Mouse (Mus musculus) forebrain, embryonic 15.5 days (tissue): ENCODE data around the gene Gm45623. TPM values are rescaled to one million over a fixed set of nuclear protein-coding genes. Genes with fewer than 3 reads are reported as not detected.
A peak's percentile ranks its signal among the peaks of the same experiment; 100 is the strongest.

ENCODE experiments used
- ATAC-seq: fragments of 200-750 bp; cut with Nextera tagmentation; replicated peaks from 2 replicates; pipeline ENCODE4 v1.8.0; 2017; ENCODE audit warnings: mild to moderate bottlenecking, moderate TSS enrichment, moderate library complexity
- H3K27ac ChIP-seq: fragments of 300-500 bp; sonication (generic); replicated peaks from 2 replicates; pipeline ENCODE4 v1.5.1; 2015; ENCODE audit warnings: mild to moderate bottlenecking, inconsistent platforms
- H3K27me3 ChIP-seq: fragments of 300-500 bp; sonication (generic); 2 replicates; pipeline ENCODE4 v1.6.1; 2015; ENCODE audit warnings: inconsistent platforms
- H3K36me3 ChIP-seq: fragments of 300-500 bp; sonication (generic); 2 replicates; pipeline ENCODE4 v1.6.1; 2015; ENCODE audit warnings: mild to moderate bottlenecking, inconsistent platforms
- H3K4me1 ChIP-seq: fragments of 300-500 bp; sonication (generic); 2 replicates; pipeline ENCODE4 v1.6.1; 2015; ENCODE audit warnings: inconsistent platforms
- H3K4me2 ChIP-seq: fragments of 300-500 bp; sonication (generic); replicated peaks from 2 replicates; pipeline ENCODE4 v1.6.1; 2015; ENCODE audit warnings: mild to moderate bottlenecking, inconsistent platforms
- H3K4me3 ChIP-seq: fragments of 300-500 bp; sonication (generic); 2 replicates; pipeline ENCODE4 v1.5.1; 2015; ENCODE audit warnings: mild to moderate bottlenecking, inconsistent platforms
- H3K9ac ChIP-seq: fragments of 300-500 bp; sonication (generic); replicated peaks from 2 replicates; pipeline ENCODE4 v1.6.1; 2015; ENCODE audit warnings: mild to moderate bottlenecking, inconsistent platforms
- H3K9me3 ChIP-seq: fragments of 300-500 bp; sonication (generic); 2 replicates; pipeline ENCODE4 v1.6.1; 2016; ENCODE audit warnings: inconsistent platforms
- WGBS: fragments of 180-500 bp; shearing (Covaris S2); methylation state at CpG from one replicate; pipeline ENCODE4 v1.1.7; 2015; ENCODE audit warnings: mixed read lengths; 5-methylcytosine and 5-hydroxymethylcytosine counted together
- polyA plus RNA-seq: library from polyadenylated mRNA; unstranded; fragments of >200 nt; fragmentation: Nextera tagmentation; extraction: Ambion mirVana; gene quantifications from 2 replicates; pipeline ENCODE4 v1.2.1, GENCODE M21; 2015

The Gm45623 gene
- polyA plus RNA-seq, 1 experiment from 2014 or later: 0.98 TPM

DNA sequence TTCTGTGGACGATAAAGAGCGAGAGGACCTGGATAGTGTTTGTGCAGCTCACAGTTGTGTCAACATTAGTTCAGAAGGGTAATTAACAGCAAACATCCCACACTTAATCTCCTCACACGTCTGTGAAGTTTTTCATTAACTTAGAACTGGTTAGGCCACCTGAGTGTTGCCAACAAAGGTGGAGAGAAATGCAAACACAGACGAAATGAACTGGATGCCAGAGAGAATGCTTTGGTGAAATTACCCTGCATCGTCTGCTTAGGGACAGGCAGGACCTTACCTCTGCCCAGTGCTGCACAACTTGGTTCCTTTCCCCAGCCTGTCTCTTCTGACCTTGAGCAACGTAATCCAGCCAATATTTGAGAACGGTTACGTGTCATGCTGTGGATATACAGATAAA lies 6.1 kb downstream of the Gm45623 start:
- Histone ChIP-seq H3K27ac (no peak overlapping the region), H3K4me3 (no peak overlapping the region), H3K36me3 (no peaks in the 10 kb centered on the region), H3K4me1 (peaks cover 14% of the 10 kb centered on the region), H3K9ac (no peak overlapping the region), H3K4me2 (no peak overlapping the region), H3K27me3 (peaks cover 7% of the 10 kb centered on the region), H3K9me3 (no peaks in the 10 kb centered on the region)
- WGBS: 79% methylated on average over 8 of the region's 8 CpGs
- no peak for ATAC-seq

- Histone ChIP-seq H3K27me3 (peaks cover 2% of the 10 kb centered on the region), H3K9ac (no peak overlapping the region), H3K4me3 (no peak overlapping the region), H3K27ac (no peak overlapping the region), H3K4me2 (no peak overlapping the region), H3K4me1 (peaks cover 13% of the 10 kb centered on the region), H3K9me3 (no peaks in the 10 kb centered on the region), H3K36me3 (no peaks in the 10 kb centered on the region)
- ATAC-seq: no peak
- WGBS: 83% methylated on average over 10 of the region's 10 CpGs
Measured at GRCm38 (mm10) chr13:56746739-56747532, 6.7 kb downstream of the Gm45623 start.

DNA sequence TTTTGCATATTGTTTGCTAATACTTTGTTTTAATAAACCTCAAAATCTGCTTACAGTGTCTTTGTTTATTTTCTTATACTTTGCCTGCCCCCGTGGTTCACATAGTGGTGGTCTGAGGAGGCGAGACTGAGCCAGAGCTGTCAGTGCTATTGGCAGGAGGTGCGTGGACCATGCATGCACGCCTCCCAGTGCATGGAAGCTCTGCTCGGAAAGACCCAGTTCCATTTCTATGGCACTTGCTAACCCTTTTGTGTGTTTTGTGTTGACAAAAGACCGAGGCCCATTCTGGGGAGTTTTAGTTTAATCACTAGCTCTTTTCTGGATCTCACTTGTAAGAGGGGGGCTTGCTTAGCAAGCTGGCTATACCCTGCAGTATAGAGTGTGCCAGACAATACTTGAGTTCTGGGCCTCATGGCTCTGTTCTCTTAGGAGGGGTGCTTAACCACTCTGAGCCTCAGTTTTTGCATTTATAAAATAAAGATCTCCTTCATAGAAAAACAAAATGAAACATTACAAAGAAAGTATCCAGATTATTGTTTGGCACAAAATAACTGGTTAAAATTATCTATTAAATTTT lies 11.2 kb downstream of the Gm45623 start:
- ATAC-seq: peak; percentile 72
- peaks cover 15% of the 10 kb centered on the region for H3K4me1 ChIP-seq
- WGBS: 17% methylated on average over 6 of the region's 6 CpGs

DNA sequence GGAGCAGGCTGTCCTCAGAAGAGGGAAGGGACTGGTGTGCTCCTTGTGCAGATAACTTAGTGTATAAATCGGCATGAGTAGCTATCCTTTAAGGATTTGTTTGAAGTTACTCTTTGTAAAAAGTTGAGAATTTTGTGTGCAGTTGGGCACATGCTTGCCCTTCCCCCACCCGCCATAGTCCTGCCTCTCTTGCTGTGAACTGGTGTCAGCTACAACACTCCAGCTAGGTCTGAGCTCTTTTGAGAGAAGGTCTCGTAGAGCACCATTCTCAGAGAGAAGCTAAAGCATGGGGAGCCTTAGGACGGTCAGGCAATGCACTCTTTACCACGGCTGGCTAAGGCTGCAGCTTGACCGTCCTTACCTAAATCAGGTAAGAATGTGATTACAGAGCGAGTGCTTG lies 11.9 kb downstream of the Gm45623 start:
- peaks cover 31% of the 10 kb centered on the region for H3K36me3 ChIP-seq
- no peak overlapping the region for H3K4me3 ChIP-seq
- H3K9me3 ChIP-seq: no peaks in the 10 kb centered on the region
- ATAC-seq: no peak
- no peak overlapping the region for H3K9ac ChIP-seq
- 80% methylated on average over 7 of the region's 7 CpGs for WGBS
- H3K4me2 ChIP-seq: no peak overlapping the region
- no peak overlapping the region for H3K27ac ChIP-seq
- H3K4me1 ChIP-seq: peaks cover 15% of the 10 kb centered on the region
- H3K27me3 ChIP-seq: no peaks in the 10 kb centered on the region

More for the DNA sequence above, 11.2 kb downstream of the Gm45623 start:
- no peak overlapping the region for H3K9ac ChIP-seq
- no peak overlapping the region for H3K4me3 ChIP-seq
- H3K9me3 ChIP-seq: no peaks in the 10 kb centered on the region
- H3K27me3 ChIP-seq: no peaks in the 10 kb centered on the region
- peak overlapping the region; percentile 27; the same call in 1 of the 2 replicates for H3K27ac ChIP-seq
- H3K36me3 ChIP-seq: peaks cover 25% of the 10 kb centered on the region
- H3K4me2 ChIP-seq: no peak overlapping the region

DNA sequence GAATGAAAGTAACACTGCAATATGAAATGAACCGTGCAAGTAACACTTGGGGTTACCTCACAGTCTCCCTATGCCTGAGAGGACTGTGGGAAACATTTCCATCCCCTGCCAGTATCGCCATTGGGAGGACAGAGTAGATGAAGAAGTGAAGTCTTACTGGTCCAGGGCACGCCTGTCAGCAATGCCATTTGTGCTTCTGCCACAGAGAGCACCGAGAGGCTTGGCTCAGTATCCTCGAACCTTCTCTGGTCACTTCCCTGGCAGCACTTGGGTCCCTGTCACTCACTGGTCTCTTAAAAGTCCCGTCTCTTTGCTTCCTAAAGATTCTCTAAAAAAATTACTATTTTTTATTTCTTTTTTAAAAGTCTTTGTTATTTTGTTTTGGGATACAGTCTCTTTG lies 13.1 kb downstream of the Gm45623 start:
- H3K4me3 ChIP-seq: no peak overlapping the region
- H3K4me2 ChIP-seq: no peak overlapping the region
- WGBS: 90% methylated on average over 6 of the region's 6 CpGs
- H3K27ac ChIP-seq: no peak overlapping the region
- H3K36me3 ChIP-seq: peaks cover 36% of the 10 kb centered on the region
- H3K9me3 ChIP-seq: no peaks in the 10 kb centered on the region
- H3K27me3 ChIP-seq: no peaks in the 10 kb centered on the region
- peaks cover 15% of the 10 kb centered on the region for H3K4me1 ChIP-seq
- ATAC-seq: no peak
- no peak overlapping the region for H3K9ac ChIP-seq

DNA sequence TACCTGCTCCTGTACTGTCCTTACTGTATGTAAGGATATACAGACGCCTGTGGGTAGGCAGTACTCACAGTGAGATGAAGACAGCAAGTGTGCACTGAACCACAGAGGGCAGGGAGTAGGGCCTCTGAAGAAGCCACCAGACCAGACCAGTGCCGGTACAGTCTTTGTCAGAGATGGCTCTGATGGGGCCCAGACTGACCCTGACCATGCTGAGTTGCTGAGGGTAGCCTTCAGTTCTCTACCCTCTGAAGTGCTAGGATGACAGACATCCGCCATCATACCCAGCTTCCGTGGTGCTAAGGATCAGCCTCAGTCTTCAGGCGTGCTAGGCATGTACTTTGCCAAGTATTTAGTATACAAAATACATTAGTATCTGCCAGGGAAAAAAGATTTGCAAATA lies 14.1 kb downstream of the Gm45623 start:
- Histone ChIP-seq H3K27me3 (no peaks in the 10 kb centered on the region), H3K4me2 (no peak overlapping the region), H3K9me3 (no peaks in the 10 kb centered on the region), H3K4me1 (peaks cover 15% of the 10 kb centered on the region), H3K36me3 (peaks cover 40% of the 10 kb centered on the region), H3K9ac (no peak overlapping the region), H3K27ac (no peak overlapping the region), H3K4me3 (no peak overlapping the region)
- no peak for ATAC-seq
- WGBS: 96% methylated on average over 5 of the region's 5 CpGs

- 68% methylated on average over 6 of the region's 6 CpGs for WGBS
- no peak overlapping the region for H3K4me2 ChIP-seq
- H3K4me3 ChIP-seq: no peak overlapping the region
- peaks cover 78% of the 10 kb centered on the region for H3K36me3 ChIP-seq
- no peaks in the 10 kb centered on the region for H3K4me1 ChIP-seq
- no peak overlapping the region for H3K9ac ChIP-seq
- no peaks in the 10 kb centered on the region for H3K27me3 ChIP-seq
- no peaks in the 10 kb centered on the region for H3K9me3 ChIP-seq
- no peak for ATAC-seq
- no peak overlapping the region for H3K27ac ChIP-seq
Measured at GRCm38 (mm10) chr13:56735212-56735875, 18.3 kb downstream of the Gm45623 start.

- Histone ChIP-seq H3K4me1 (no peaks in the 10 kb centered on the region), H3K36me3 (peaks cover 79% of the 10 kb centered on the region), H3K27ac (no peak overlapping the region), H3K9ac (no peak overlapping the region), H3K4me2 (no peak overlapping the region), H3K9me3 (no peaks in the 10 kb centered on the region), H3K4me3 (no peak overlapping the region), H3K27me3 (no peaks in the 10 kb centered on the region)
- ATAC-seq: no peak
- 90% methylated on average over 4 of the region's 4 CpGs for WGBS
Measured at GRCm38 (mm10) chr13:56734617-56735016, 19.0 kb downstream of the Gm45623 start.

GRCm38 (mm10) chr13:56729046-56729445 lies 24.6 kb downstream of the Gm45623 start:
- no peak overlapping the region for H3K4me3 ChIP-seq
- H3K9ac ChIP-seq: no peak overlapping the region
- no peak overlapping the region for H3K4me2 ChIP-seq
- 93% methylated on average over 7 of the region's 7 CpGs for WGBS
- ATAC-seq: no peak
- H3K27me3 ChIP-seq: no peaks in the 10 kb centered on the region
- H3K4me1 ChIP-seq: 0 out of 2 replicates have a peak, but pooled peaks cover 6% of the 10 kb centered on the region
- no peaks in the 10 kb centered on the region for H3K9me3 ChIP-seq
- H3K36me3 ChIP-seq: peaks cover 82% of the 10 kb centered on the region
- no peak overlapping the region for H3K27ac ChIP-seq

DNA sequence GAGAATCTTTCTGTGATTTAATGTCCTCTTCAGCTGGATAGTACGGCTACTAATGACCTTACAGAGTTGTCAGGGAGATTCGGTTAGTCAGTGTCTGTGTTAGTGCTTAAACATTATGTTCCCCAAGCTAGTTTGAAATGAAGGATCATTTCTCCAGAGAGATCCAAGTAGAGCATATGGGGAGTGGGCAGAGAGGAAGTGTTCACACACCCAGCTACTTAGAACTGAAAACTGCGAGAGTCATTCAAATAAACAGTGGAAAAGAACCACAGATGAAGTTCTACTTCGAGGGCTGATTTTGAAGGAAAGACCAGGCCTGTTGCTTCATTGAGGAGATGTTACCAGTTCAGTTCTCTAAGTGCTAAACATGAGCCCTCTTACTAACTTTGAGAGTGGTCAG lies 27.1 kb downstream of the Gm45623 start:
- no peak overlapping the region for H3K9ac ChIP-seq
- no peaks in the 10 kb centered on the region for H3K27me3 ChIP-seq
- H3K9me3 ChIP-seq: no peaks in the 10 kb centered on the region
- H3K4me3 ChIP-seq: no peak overlapping the region
- no peak overlapping the region for H3K27ac ChIP-seq
- ATAC-seq: no peak
- H3K4me2 ChIP-seq: no peak overlapping the region
- H3K36me3 ChIP-seq: peaks cover 68% of the 10 kb centered on the region
- H3K4me1 ChIP-seq: 0 out of 2 replicates have a peak, but pooled peaks cover 8% of the 10 kb centered on the region
- WGBS: 90% methylated on average over 4 of the region's 4 CpGs

- 93% methylated on average over 2 of the region's 2 CpGs for WGBS
- no peak overlapping the region for H3K9ac ChIP-seq
- H3K4me3 ChIP-seq: no peak overlapping the region
- H3K36me3 ChIP-seq: no peaks in the 10 kb centered on the region
- H3K27me3 ChIP-seq: no peaks in the 10 kb centered on the region
- H3K9me3 ChIP-seq: no peaks in the 10 kb centered on the region
- no peak overlapping the region for H3K4me2 ChIP-seq
- peaks cover 21% of the 10 kb centered on the region for H3K4me1 ChIP-seq
- no peak overlapping the region for H3K27ac ChIP-seq
- no peak for ATAC-seq
Measured at GRCm38 (mm10) chr13:56712221-56712620, 41.4 kb downstream of the Gm45623 start.

GRCm38 (mm10) chr13:56710620-56711019 lies 43.0 kb downstream of the Gm45623 start:
- Histone ChIP-seq H3K9ac (no peak overlapping the region), H3K9me3 (no peaks in the 10 kb centered on the region), H3K4me1 (peaks cover 36% of the 10 kb centered on the region), H3K27me3 (no peaks in the 10 kb centered on the region), H3K36me3 (no peaks in the 10 kb centered on the region), H3K4me3 (no peak overlapping the region), H3K4me2 (no peak overlapping the region), H3K27ac (peak overlapping the region; percentile 5; the same call in 1 of the 2 replicates)
- WGBS: 89% methylated on average over 2 of the region's 2 CpGs
- ATAC-seq: no peak
